Mouse (Mus musculus): ENCODE measurements around the gene Aars. TPM values are rescaled to one million over a fixed set of nuclear protein-coding genes. Genes with fewer than 3 reads are reported as not detected.

The Aars gene
- total RNA-seq, 4 experiments from 2014 or later = 97.1 to 142 (median 126) TPM

Small RNA genes lying within 50 kb of the gene (microRNA-seq; reads per million reads assigned to microRNA genes)
- 0 reads per million in 2 experiments for gene Gm24103
- gene Mir3473d = 0 to 0.18 reads per million in 2 experiments

Other genes starting within 250 kb of the Aars start
- gene Il34, start 227.2 kb upstream of the Aars start, total RNA-seq (2022) = 100 to 1,000 TPM in 1 of 4 experiments, 10 to 100 TPM in 3; 51.6 to 101 (median 76.5) TPM
- 100 to 1,000 TPM in 1 of 4 experiments, 10 to 100 TPM in 3; 76.3 to 100 (median 88.2) TPM for gene Cog4, start 186.5 kb upstream of the Aars start, total RNA-seq (2022)
- gene Sf3b3, start 186.4 kb upstream of the Aars start, total RNA-seq (2022) = 10 to 100 TPM; 68.4 to 87.8 (median 77.1) TPM
- 10 to 100 TPM; 11.1 to 19.0 (median 15.8) TPM for gene Fuk, start 130.7 kb upstream of the Aars start, total RNA-seq (2022)
- 10 to 100 TPM; 19.1 to 41.1 (median 27.7) TPM for gene St3gal2, start 113.2 kb upstream of the Aars start, total RNA-seq (2022)
- 10 to 100 TPM; 38.7 to 52.2 (median 44.5) TPM for gene Ddx19a, start 35.3 kb upstream of the Aars start, total RNA-seq (2022)
- gene Ddx19b, start 1.4 kb upstream of the Aars start, total RNA-seq (2022) = 10 to 100 TPM; 10.1 to 14.3 (median 12.9) TPM
- gene Exosc6, start 23.2 kb downstream of the Aars start, total RNA-seq (2022) = not detected
- not detected for gene Clec18a, start 59.3 kb downstream of the Aars start, total RNA-seq (2022)
- 10 to 100 TPM; 36.7 to 47.4 (median 43.6) TPM for gene Pdpr, start 61.5 kb downstream of the Aars start, total RNA-seq (2022)
- gene Glg1, start 226.1 kb downstream of the Aars start, total RNA-seq (2022) = 100 to 1,000 TPM; 134 to 184 (median 162) TPM

Data from adrenal gland, adult 8-10 months (tissue).